Mouse (Mus musculus) adrenal gland, postnatal 36 days (tissue): Measurements from ENCODE around the gene Cldn10. TPM values are rescaled to one million over a fixed set of nuclear protein-coding genes. Genes with fewer than 3 reads are reported as not detected.
"Not testable (repeated sequence)": the region's sequence is repeated elsewhere in the genome, so short reads cannot be mapped to it uniquely, and the experiment has no call there.

ENCODE experiments used
- DNase-seq, 2 experiments: peaks; one replicate each; pipeline ENCODE4 v3.0.0; 2021; ENCODE audit warnings: mixed read lengths in 1 of 2
- total RNA-seq, 2 experiments: library from RNA; stranded (reverse); gene quantifications; 2 replicates each; pipeline ENCODE4 v1.2.3; 2021

Cldn10 gene
- total RNA-seq, 2 experiments from 2014 or later: 0.56 to 2.0 TPM

DNA sequence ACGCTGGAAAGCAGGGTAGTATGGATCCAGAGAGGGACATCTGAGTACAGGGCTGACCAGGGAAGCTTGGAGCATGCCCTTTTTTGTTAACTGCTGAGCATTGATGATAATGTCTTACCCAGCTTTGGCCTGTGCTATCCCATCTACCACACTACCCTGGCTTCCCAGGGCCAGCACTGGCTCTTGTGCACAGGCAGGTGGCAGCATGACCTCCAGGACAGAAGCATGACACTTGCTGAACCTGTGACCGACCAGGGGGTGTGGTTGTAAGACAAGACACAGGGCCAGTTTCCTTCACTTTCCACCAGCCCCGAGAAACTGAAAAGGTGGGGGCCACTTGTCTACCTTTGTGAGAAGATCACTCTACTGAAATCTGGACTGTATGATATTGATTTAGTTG lies 5.5 kb upstream of the Cldn10 start:
- no peak for DNase-seq

GRCm38 (mm10) chr14:118783326-118783935 lies 4.3 kb upstream of the Cldn10 start:
- DNase-seq: peak; percentile 35 to 48

DNA sequence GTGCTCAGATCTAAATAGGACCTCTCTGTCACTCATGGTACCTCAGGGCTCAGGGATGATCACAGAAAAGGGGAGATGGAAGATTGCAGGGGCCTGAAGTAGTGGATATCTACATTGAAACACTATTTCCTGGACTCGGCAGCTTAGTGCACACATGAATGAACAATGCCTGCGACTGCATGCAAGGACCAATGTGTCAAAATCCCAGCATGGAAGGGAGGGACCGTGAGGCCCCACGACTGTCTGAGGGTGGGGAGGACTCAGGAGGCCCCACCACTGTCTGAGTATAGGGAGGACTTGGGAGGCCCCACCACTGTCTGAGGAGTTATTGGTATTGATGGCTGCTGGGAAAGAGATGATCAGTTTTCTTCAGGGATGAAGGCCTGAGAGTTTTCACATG lies 2.5 kb downstream of the Cldn10 start:
- no peak for DNase-seq

GRCm38 (mm10) chr14:118792957-118793356 lies 5.2 kb downstream of the Cldn10 start:
- no peak for DNase-seq

DNA sequence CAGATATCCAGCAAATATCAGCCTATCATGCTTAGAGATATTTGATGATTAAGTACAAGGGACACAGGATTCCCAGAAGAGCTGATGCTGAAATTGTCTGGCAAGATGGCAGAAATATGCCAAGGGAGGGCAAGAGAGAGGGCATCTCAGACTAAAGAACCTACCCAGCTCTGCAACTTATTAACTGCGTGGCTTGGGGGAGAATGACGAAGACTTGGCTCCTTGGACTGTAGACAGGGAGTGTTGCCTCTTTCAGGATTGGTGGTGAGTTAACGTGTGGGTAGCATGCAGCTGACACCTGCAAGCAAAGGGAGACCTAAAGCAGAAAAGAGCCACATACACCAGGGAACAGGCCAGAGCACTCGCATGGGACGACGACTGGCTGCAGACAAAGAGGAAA lies 5.7 kb downstream of the Cldn10 start:
- DNase-seq: no peak

DNA sequence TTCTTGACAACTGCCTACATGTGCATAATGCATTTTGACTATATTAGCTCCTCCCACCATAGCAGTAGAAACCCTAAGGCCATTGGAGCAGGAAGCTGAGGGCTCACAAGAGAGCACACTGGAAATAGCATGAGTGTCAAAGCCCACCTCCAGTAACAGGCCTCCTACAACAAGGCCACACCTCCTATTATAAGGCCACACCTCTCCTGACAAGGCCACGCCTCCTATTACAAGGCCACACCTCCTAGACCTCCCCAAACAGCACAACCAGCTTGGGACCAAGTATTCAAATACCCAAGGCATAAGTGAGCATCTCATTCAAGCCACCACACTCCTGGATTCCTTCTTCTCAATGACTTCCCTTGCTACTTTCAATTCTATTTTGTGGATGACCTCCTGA lies 6.5 kb downstream of the Cldn10 start:
- DNase-seq: no peak

- DNase-seq: no peak
These were observed 7.2 kb downstream of the Cldn10 start for GRCm38 (mm10) chr14:118794893-118795292.

- DNase-seq: no peak
These were observed 8.4 kb downstream of the Cldn10 start for GRCm38 (mm10) chr14:118795915-118796693.

DNA sequence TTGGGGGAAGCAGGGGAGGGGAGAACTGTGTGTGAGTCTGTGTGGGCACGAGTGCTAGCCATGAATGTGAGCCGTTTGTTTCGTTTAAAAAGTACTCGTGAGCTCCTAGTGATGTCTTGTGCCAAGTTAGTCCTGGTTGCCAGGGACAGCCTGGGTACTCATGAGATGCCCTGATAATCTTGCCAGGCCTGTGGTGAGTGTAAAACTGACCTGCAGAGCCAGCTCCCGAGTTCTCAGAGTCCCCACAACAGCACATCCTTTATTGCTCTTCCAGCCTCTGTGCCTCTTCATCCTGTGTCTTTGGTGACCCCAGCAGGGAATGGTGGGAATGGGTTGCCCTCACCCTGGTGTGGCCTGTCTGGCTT lies 9.0 kb downstream of the Cldn10 start:
- DNase-seq: no peak

- no peak for DNase-seq
These were observed 9.6 kb downstream of the Cldn10 start for GRCm38 (mm10) chr14:118797270-118797669.

- DNase-seq: no peak
These were observed 12.2 kb downstream of the Cldn10 start for GRCm38 (mm10) chr14:118799918-118800317.

DNA sequence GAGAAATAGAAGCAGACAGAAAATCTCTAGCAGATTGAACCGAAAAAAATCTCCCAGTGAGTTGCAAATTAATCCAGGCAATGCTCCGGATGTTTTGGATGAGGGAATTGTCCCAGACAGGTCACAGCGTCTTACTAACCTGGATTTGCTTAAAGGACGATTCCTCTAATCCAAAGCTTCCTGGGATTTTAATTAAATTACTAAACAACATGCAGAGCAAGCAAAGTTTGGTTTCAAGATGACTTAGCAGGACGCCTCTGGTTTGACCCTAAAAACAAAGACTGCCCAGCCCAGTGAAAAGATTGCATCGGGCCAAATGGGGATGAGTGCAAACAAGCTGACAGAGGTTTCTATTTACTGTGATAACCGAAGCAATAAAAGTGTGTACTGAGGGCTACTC lies 16.2 kb downstream of the Cldn10 start:
- DNase-seq: no peak

DNA sequence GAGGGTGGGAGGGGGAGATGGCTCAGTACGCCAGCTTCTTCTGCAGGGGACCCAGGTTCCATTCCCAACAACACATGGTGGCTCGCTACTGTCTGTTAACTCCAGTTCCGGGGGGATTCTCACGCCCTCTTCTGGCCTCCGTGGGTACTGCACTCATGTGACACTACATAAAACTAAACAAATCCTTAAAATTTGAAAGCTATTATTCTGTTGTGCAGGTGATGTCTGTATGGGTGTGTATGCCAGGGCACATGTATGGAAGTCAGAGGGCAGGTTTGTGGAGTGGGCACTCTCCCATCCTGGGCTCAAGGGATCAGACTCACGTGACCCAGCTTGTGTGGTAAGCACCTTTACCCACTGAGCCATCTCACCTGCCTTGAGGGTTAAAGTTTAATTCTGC lies 16.6 kb downstream of the Cldn10 start:
- DNase-seq: no peak

DNA sequence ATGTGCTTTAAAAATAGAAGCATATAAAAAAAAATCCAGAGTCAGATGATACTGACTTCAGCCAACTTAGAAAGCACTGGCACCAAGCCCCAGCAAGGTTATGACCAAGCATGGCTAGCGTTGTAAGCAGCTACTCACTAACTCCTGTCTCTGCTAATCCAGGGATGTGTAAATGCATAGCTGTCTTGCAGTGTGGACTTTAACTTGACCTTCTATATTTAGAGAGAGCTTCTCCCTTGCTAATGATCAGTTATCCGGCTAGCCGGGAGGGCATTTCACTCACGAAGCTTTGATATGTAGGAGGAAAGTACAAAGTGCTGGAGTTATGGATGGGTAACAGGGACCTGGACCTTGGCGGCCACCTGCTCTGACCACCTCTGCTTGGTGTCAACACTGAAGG lies 19.9 kb downstream of the Cldn10 start:
- no peak for DNase-seq

- DNase-seq: not testable (repeated sequence)
These were observed 20.5 kb downstream of the Cldn10 start for GRCm38 (mm10) chr14:118808183-118808582.

DNA sequence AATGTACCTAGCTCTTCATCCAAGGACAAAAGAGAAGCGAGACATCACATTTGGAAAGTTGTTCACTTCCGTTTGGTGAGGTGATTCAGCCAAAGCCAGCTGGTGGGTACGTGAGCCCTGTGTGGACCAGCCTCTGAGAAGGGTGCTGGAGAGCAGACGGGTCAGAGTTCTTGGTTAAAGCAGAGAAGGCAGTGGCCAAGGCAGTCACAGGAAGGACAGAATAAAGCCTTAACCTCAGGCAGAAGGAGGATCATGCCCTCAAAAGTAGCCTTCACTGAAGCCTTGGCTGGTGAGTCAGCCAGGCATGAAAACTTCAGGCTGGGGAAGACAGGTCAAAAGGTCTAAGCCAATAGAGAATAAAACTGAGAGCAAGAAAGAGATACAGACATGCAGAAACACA lies 22.0 kb downstream of the Cldn10 start:
- DNase-seq: peak; percentile 25 to 34

GRCm38 (mm10) chr14:118811256-118811655 lies 23.5 kb downstream of the Cldn10 start:
- DNase-seq: not testable (repeated sequence)

GRCm38 (mm10) chr14:118813111-118813510 lies 25.4 kb downstream of the Cldn10 start:
- no peak for DNase-seq

GRCm38 (mm10) chr14:118816503-118816902 lies 28.8 kb downstream of the Cldn10 start:
- peak in 1 of 2 experiments; percentile 35 for DNase-seq

GRCm38 (mm10) chr14:118820111-118820510 lies 32.4 kb downstream of the Cldn10 start:
- DNase-seq: peak; percentile 19 to 48

DNA sequence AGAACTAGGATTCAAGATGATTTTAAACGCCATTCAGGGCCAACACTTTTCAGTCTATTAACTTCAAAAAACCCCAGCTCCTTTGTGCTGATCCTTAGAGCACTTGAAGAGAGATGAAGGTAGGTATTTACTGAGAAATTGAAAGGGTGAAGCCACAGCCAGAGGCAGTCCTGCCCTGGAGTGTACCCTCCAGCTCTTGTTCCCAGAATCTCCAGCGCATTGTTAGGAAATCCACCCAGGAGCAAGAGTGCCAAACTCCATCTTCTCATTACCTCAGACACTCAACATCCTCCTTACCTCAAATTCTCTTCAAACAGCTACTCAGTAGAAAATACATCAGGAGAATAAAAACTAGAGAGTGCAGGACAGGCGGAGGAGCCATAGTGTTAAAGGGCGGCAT lies 35.1 kb downstream of the Cldn10 start:
- no peak for DNase-seq

DNA sequence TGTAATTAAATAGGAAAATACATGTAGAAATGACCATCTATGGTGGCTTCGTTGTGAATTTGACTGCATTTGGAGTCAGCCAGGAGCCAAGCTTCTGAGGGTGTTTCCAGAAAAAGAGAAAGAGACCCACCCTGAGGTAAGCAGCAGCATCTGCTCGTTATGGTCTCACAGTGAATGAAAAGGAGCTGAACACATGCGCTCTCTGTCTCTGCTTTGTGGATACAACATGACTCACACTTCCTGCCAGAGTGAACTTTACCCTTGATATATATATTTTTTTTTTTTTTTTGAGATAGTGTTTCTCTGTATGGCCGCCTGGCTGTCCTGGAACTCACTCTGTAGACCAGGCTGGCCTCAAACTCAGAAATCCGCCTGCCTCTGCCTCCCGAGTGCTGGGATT lies 35.6 kb downstream of the Cldn10 start:
- DNase-seq: no peak

DNA sequence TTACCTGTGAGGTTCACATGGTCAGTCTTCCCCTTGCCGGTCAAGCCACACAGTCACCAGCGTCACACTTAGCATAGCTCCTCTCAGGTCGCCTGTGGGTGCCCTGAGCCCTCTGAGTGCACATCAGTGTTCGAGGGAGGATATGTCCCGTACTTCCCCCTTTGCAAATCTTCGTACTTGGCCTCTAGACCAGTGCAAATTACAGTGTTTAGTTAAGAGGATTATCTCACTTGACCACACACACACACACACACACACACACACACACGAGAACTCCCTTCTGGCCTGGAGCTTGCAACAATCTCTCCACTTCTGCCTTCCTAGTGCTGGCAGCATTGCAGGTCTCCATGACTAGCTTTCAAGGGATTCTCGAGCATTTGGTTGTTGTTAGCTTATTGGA lies 38.6 kb downstream of the Cldn10 start:
- DNase-seq: no peak

DNA sequence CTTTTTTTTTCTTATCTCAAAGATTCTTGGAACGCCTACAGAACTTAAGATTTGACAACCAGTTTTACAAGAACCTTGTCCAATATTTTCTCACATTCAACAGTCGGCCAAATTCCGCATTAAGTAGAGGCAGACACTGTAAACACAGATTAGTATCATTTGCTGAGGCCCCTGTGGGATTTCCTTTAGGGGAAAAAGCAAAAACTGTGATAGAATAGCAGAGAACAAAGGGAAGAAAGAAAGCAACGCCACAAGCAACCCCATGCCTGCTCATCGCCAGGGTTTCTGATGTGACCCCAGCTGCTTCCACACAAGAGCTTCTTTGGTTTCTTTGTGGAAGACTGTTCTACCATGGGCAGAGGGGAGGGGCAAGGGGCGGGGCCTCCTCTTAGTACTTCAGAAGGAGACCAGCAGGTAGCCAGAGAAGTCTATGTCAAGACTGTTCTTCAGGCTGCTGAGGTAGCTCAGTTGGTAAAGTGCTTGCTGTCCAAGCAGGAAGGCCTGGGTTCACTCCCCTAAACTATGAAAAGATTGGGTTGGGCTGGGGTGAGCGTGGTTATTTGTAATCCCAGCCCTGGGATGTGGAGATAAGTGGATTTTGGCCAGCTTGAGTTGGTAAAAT lies 39.7 kb downstream of the Cldn10 start:
- DNase-seq: no peak
